Comparison of ENCODE assay signal across 18 mouse cellular contexts in genomic region chr4:38507202-38507601, GRCm38 (mm10).
DNase-seq lines count a peak whose midpoint lies in the region; ATAC-seq and TF ChIP-seq lines count a peak whose summit lies in the region.
"Had no signal": no experiment of that assay in that cellular context is flagged by ENCODE, and none has a peak within 500 bp of the region (broad histone marks: within the 10 kb centered on the region; RNA-seq: fewer than 3 reads in every experiment).

No protein-coding gene starts in this region.

- no peak overlapping the region for H3K27ac ChIP-seq in liver, postnatal 0 days (ENCODE audit: low read depth)
- H3K27ac ChIP-seq in liver, embryonic 12.5 days = no peak overlapping the region
- H3K27ac ChIP-seq in MEL (ENCODE audit: control insufficient read depth, low read depth, low read length) = no peak overlapping the region
- no peak overlapping the region for H3K27ac ChIP-seq in cortical plate, adult 2 months (ENCODE audit: insufficient read depth, low read length)
- H3K27ac ChIP-seq: embryonic facial prominence, embryonic 13.5 days; hindbrain, embryonic 12.5 days; liver, embryonic 14.5 days; midbrain, embryonic 12.5 days; neural tube, embryonic 12.5 days had no signal

- no peak for TF ChIP-seq EP300 in liver, postnatal 0 days (IDR thresholded peaks at IDR 0.05; ENCODE audit: low read depth)
- no peak for TF ChIP-seq EP300 in MEL (IDR thresholded peaks at IDR 0.05; ENCODE audit: low read depth in 1 of 2, low read length in 2 of 2)

- H3K4me2 ChIP-seq in liver, postnatal 0 days (ENCODE audit: low read depth, low read length) = no peak overlapping the region
- H3K4me2 ChIP-seq in liver, embryonic 12.5 days = no peak overlapping the region
- H3K4me2 ChIP-seq: embryonic facial prominence, embryonic 13.5 days; heart, embryonic 12.5 days; hindbrain, embryonic 12.5 days; midbrain, embryonic 12.5 days; neural tube, embryonic 12.5 days had no signal

- DNase-seq in frontal cortex, postnatal 25 days (ENCODE audit: low spot score in 2 of 2) = no peak
- DNase-seq in liver, postnatal 0 days = no peak
- DNase-seq in MEL (ENCODE audit: low read depth, low spot score) = peak; percentile 2
- DNase-seq: kidney, adult 11 months; kidney, postnatal 25 days; left cerebral cortex, postnatal 4 days; lung, postnatal 14 days had no signal

- no peaks in the 10 kb centered on the region for H3K36me3 ChIP-seq in liver, postnatal 0 days (replicated peaks; ENCODE audit: insufficient read depth, low read length)
- no peaks in the 10 kb centered on the region for H3K36me3 ChIP-seq in liver, embryonic 12.5 days
- no peaks in the 10 kb centered on the region for H3K36me3 ChIP-seq in MEL (ENCODE audit: control insufficient read depth in 1 of 2, insufficient read depth in 2 of 2, low read length in 2 of 2)
- H3K36me3 ChIP-seq: embryonic facial prominence, embryonic 13.5 days; heart, embryonic 12.5 days; hindbrain, embryonic 12.5 days; midbrain, embryonic 12.5 days; neural tube, embryonic 12.5 days had no signal

- peak; percentile 70 for ATAC-seq in frontal cortex, adult (ENCODE audit: low TSS enrichment)
- ATAC-seq in liver, postnatal 0 days = no peak
- no peak for ATAC-seq in liver, embryonic 12.5 days
- ATAC-seq in megakaryocyte-erythroid progenitor cell, adult 5-6 weeks (replicated peaks; ENCODE audit: low FRiP score, low TSS enrichment, poor library complexity, severe bottlenecking) = no peak

- TF ChIP-seq POLR2A in MEL (IDR thresholded peaks at IDR 0.05; ENCODE audit: control insufficient read depth in 1 of 2, insufficient read depth in 1 of 2, low read depth in 1 of 2, low read length in 2 of 2, poor library complexity in 1 of 2) = no peak
- no peak for TF ChIP-seq POLR2A in cortical plate, adult 2 months (IDR thresholded peaks at IDR 0.05; ENCODE audit: extremely low read depth, insufficient read depth, low read length)

- no peaks in the 10 kb centered on the region for H3K9me3 ChIP-seq in liver, postnatal 0 days (ENCODE audit: low read length)
- no peaks in the 10 kb centered on the region for H3K9me3 ChIP-seq in liver, embryonic 12.5 days (replicated peaks)
- H3K9me3 ChIP-seq in MEL (replicated peaks; ENCODE audit: insufficient read depth, low read length) = no peaks in the 10 kb centered on the region
- H3K9me3 ChIP-seq: embryonic facial prominence, embryonic 13.5 days; heart, embryonic 12.5 days; hindbrain, embryonic 12.5 days; midbrain, embryonic 12.5 days; neural tube, embryonic 12.5 days had no signal

- TF ChIP-seq RAD21 in MEL (IDR thresholded peaks at IDR 0.05; ENCODE audit: low read depth, low read length) = no peak; the same call in 1 of the 2 replicates

- H3K27me3 ChIP-seq in liver, postnatal 0 days (ENCODE audit: insufficient read depth, low read length) = no peaks in the 10 kb centered on the region
- no peaks in the 10 kb centered on the region for H3K27me3 ChIP-seq in liver, embryonic 12.5 days (replicated peaks)
- H3K27me3 ChIP-seq in MEL (ENCODE audit: control insufficient read depth in 1 of 2, insufficient read depth in 2 of 2, low read length in 2 of 2) = no peaks in the 10 kb centered on the region
- H3K27me3 ChIP-seq: CH12.LX; embryonic facial prominence, embryonic 13.5 days; heart, embryonic 12.5 days; hindbrain, embryonic 12.5 days; midbrain, embryonic 12.5 days; neural tube, embryonic 12.5 days had no signal

- H3K4me3 ChIP-seq in liver, postnatal 0 days (ENCODE audit: low read depth, low read length) = no peak overlapping the region
- no peak overlapping the region for H3K4me3 ChIP-seq in liver, embryonic 12.5 days
- no peak overlapping the region for H3K4me3 ChIP-seq in MEL (ENCODE audit: control insufficient read depth in 1 of 2, insufficient read depth in 1 of 2, low read depth in 2 of 2, low read length in 2 of 2)
- H3K4me3 ChIP-seq in cortical plate, adult 2 months (ENCODE audit: insufficient read depth, low read length) = no peak overlapping the region
- H3K4me3 ChIP-seq: embryonic facial prominence, embryonic 13.5 days; heart, embryonic 12.5 days; hindbrain, embryonic 12.5 days; midbrain, embryonic 12.5 days; neural tube, embryonic 12.5 days had no signal

- WGBS in liver, postnatal 0 days (ENCODE audit: insufficient replicate concordance) = 64% methylated on average over 3 of the region's 3 CpGs
- WGBS in liver, embryonic 12.5 days (ENCODE audit: insufficient replicate concordance) = 71% methylated on average over 3 of the region's 3 CpGs

- no peaks in the 10 kb centered on the region for H3K4me1 ChIP-seq in liver, postnatal 0 days (ENCODE audit: insufficient read depth)
- no peaks in the 10 kb centered on the region for H3K4me1 ChIP-seq in liver, embryonic 12.5 days
- no peaks in the 10 kb centered on the region for H3K4me1 ChIP-seq in MEL (ENCODE audit: control insufficient read depth in 1 of 2, insufficient read depth in 2 of 2, low read length in 2 of 2)
- H3K4me1 ChIP-seq in cortical plate, adult 2 months (ENCODE audit: control insufficient read depth, insufficient read depth, low read length) = no peaks in the 10 kb centered on the region
- H3K4me1 ChIP-seq: embryonic facial prominence, embryonic 13.5 days; heart, embryonic 12.5 days; hindbrain, embryonic 12.5 days; midbrain, embryonic 12.5 days; neural tube, embryonic 12.5 days had no signal

- no peak overlapping the region for H3K9ac ChIP-seq in liver, postnatal 0 days (replicated peaks)
- no peak overlapping the region for H3K9ac ChIP-seq in liver, embryonic 12.5 days
- no peak overlapping the region for H3K9ac ChIP-seq in MEL (ENCODE audit: control insufficient read depth, low read depth, low read length, poor library complexity, severe bottlenecking)
- H3K9ac ChIP-seq: embryonic facial prominence, embryonic 13.5 days; heart, embryonic 12.5 days; hindbrain, embryonic 12.5 days; liver, embryonic 14.5 days; midbrain, embryonic 12.5 days; neural tube, embryonic 12.5 days had no signal

- 0 out of 2 replicates have a peak, but pooled peaks have one; percentile 22 for TF ChIP-seq CTCF in liver, postnatal 0 days (IDR thresholded peaks at IDR 0.05; ENCODE audit: low read depth)
- TF ChIP-seq CTCF in MEL (IDR thresholded peaks at IDR 0.05 in 2 of 3, conservative IDR thresholded peaks at IDR 0.05 in 1 of 3; ENCODE audit: control insufficient read depth in 1 of 3, insufficient read depth in 1 of 3, low read depth in 2 of 3, low read length in 3 of 3, poor library complexity in 1 of 3, severe bottlenecking in 1 of 3) = peak in 2 of 3 experiments; percentile 4 to 11; a peak in 1 of 6 replicates
- TF ChIP-seq CTCF in cortical plate, adult 2 months (IDR thresholded peaks at IDR 0.05; ENCODE audit: extremely low read depth, insufficient read depth, low read length) = peak; percentile 38; the same call in 1 of the 2 replicates

- H3K79me2 ChIP-seq in MEL (ENCODE audit: control insufficient read depth, insufficient read depth, low read length, poor library complexity) = no peaks in the 10 kb centered on the region

TF ChIP-seq in MEL, 35 proteins besides CTCF, POLR2A, EP300 and RAD21:
- TF ChIP-seq SMC3 (IDR thresholded peaks at IDR 0.05; ENCODE audit: low read depth, low read length) (peak; percentile 16; the same call in 1 of the 2 replicates), RCOR1 (IDR thresholded peaks at IDR 0.05; ENCODE audit: low read depth, low read length) (no peak)
